Mouse (Mus musculus) megakaryocyte progenitor cell, adult 5-6 weeks (primary cell): Measurements from ENCODE around the gene Spty2d1. TPM values are rescaled to one million over a fixed set of nuclear protein-coding genes. Genes with fewer than 3 reads are reported as not detected.

Experiments used
- ATAC-seq: replicated peaks from 2 replicates; pipeline ENCODE4 v1.8.0; 2016; ENCODE audit warnings: mild to moderate bottlenecking, moderate TSS enrichment, inconsistent platforms; ENCODE audit not compliant: poor library complexity
- total RNA-seq, 2 experiments: library from RNA; stranded (forward) in 1 of 2; stranded (reverse) in 1 of 2; fragments of 157-497, 149-512 nt in 1 of 2; fragments of 200-1000 nt in 1 of 2; gene quantifications; 2 replicates each; pipeline versions ENCODE4 v1.2.3 to v1.2.4; 2015 to 2017

Spty2d1 gene
- total RNA-seq, 2 experiments from 2014 or later = 30.4 to 30.7 TPM

DNA sequence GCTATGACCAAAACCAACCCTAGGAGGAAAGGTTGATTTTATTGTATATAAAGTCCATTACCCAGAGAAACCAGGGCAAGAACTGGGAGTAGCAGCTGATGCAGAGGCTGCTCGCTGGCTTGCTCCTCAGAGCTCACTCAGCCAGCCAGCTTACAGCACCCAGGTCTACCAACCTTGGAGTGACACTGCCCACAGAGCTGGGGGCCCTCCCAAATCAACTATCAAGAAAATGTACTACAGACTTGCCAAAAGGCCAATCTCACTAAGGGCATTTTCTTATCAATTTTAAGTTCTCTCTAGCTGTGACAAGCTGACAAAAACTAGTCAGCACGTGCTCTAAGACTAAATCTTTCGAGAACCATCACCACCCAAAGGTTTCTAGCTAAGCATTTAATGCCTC is 12.7 kb downstream of the Spty2d1 start:
- ATAC-seq = no peak; the same call in 1 of the 2 replicates

DNA sequence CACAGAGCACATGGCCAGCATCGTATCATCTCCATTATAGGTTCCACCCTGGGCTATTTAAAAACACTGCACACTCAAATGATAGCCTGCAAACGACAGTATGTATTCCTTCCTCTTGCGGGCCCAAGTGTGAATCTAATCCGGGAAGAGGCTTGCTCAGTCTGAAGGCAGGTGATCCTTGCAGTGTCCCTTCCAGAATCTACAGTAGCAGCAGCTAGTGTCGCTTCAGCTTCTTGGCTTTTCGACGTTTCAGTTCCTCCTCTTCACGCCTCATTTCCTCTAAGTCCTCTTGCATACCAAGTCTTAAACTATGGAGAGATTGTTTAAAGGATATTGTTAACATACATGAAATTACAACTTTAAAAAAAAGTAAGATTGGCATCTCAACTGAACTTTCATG is 15.1 kb downstream of the Spty2d1 start:
- 0 out of 2 replicates have a peak, but pooled peaks have one; percentile 10 for ATAC-seq

DNA sequence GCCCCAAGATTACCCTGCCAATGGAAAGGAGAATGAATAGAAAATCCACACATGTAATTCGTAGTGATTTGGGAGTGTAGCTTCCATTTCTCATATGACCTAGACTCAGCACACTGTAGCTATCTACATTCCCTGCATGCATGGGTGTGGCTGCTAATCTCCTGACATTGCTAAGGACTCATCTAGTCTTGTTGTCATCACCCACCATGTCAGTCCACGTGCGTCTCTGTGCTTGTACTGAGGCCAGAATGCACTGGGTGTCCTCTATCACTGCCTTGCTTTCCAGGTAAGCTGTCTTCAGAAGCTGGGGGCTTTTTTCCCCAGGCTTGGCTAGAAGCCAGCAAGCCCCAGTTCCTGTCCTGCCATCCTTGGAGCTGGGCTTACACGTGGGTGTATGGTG is 18.8 kb downstream of the Spty2d1 start:
- peak; percentile 36; the same call in 1 of the 2 replicates for ATAC-seq

DNA sequence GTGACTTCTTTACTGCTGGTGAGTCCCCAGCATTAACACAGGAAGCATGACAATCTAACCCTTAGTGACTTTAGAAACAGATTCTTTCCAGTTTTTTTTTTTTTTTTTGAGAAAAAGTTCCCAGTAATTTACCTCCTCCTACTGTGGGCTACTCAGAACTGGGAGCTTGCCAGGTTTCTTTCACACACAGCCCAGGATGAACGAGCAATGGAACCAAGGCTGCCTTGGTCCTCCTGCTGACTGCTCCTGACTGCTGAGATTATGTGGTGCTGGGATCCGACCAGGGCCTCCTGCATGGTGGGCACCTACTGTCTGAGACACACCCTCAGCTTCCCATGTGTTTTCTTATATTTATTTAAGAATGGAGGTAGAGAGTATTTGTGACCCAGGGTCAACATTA is 21.1 kb downstream of the Spty2d1 start:
- ATAC-seq = no peak

DNA sequence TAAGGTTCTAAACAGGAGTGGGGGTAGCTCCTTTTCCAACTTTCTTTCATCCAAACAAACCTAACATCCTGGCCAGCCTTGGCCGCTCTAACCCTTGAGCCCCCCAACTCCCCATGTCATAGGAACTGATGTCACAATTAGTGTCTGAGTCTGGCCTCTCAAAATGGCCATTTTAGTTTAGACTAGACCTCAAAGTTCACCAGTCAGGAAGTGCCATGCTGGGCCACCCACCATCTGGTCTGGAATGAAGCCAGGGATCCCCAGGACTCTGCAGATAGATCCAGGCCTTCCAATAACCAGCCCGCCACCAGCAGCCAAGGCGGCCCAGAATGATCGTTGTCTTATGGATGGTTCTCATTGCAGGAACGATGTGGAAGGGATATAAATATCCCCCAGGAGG is 21.6 kb downstream of the Spty2d1 start:
- ATAC-seq = peak; percentile 40

DNA sequence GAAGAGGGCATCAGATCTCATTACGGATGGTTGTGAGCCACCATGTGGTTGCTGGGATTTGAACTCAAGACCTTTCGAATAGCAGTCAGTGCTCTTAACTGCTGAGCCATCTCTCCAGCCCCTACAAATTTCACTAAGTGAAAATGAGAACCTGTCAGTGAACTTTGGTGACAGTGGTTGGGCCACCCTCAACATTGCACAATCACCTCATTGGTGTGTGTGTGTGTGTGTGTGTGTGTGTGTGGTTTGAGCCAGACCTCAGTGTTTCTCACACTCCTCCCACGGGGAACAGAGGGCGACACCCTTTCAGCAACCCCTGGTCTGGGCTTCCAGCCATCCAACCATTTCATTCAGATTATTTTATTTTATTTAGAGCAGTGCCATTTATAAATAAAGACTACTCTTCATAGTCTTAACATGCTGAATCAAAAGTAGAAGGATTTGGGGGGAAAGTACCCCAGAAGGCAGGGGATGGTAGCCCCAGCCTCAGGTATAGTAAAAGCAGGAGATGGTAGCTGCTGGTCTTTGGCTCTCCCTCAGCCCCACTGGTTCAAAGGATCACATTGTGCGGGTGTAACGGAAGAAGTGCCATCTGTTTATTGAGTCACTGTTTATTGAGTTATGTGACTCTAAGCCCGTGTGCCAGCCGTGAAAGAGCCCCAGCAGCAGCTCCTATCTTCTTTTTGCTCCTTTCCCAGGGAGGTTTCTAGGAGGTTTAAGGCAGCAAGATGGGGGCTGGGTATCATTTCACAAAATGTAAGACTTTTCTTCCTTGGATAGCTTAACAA is 22.3 kb downstream of the Spty2d1 start:
- ATAC-seq = peak; percentile 94

DNA sequence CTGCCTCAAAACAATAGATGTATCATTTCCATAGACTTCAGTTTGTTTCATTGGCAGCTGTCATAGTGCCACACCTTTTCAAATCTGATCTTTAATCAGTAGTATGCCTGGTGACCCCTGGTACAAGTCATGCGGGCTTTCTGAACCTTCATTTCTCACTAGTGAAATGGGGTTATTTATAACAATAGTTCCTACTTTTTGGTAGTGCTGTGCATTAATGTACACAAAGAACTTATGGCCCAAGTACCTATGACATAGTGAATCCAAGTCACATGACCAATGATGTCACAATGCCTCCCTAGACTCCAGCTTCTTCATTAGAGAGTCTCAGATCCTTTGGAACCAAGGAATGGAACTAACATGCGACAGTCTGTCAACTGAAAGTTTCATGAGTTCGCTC is 24.9 kb downstream of the Spty2d1 start, which contains the start of gene Gm9999:
TSS of gene Gm9999 (plus strand) at position 301 of the 400 bp plus-strand sequence.
- no peak for ATAC-seq

DNA sequence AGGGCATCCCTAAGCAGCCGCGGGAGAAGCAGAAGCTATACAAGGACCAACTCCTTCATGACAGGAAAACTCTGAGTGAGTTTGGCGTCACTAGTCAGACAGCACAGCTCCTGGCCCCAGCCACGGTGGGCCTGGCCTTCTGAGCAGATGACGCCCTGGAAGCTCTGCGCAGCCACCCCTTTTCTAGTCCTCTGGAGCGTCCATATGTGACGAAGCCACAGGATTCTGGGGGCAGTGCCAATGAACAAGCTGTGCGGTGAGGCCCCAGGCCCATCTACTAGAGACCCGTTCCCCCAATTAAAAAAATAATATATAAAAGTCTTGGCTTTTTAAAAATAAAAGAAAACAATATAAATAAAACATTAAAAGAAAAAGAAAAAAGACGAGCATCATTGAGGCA is 32.8 kb downstream of the Spty2d1 start:
- ATAC-seq = no peak

DNA sequence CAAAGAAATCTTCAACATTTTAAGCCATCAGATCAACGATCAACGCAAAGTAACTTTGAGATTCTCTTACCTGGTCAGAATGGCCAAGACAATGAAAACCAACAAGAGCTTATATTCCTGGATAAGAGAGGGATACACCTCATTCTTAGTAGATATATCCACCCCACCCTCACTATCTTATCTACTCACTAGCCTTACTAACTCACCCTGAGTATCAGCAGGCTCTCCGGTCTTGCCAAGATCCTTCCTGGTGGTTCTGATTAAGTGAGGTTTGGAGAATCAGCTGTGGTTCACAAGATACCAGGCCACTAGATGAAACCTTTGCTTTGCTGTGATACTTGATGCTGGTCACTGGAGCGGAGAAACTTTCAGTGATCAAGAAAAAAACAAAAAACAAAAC is 33.6 kb downstream of the Spty2d1 start:
- ATAC-seq = 0 out of 2 replicates have a peak, but pooled peaks have one; percentile 17

DNA sequence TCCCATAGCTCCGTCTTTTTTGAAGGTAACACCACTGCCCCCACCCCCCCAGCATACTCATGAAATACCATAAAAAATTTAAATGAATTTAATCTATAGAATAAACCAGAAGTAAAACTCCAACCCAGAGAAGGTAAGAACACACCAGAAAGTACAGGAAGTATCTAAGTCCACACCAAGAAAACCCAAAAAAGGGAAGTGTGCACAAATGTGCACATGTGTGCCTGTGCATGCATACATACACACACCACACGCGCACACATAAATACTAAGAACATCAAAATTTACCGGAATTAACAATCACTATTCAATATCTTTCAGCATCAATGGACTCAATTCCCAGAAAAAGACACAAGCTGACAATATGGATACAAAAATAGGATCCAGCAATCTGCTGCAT is 38.3 kb downstream of the Spty2d1 start:
- peak; percentile 63 for ATAC-seq

DNA sequence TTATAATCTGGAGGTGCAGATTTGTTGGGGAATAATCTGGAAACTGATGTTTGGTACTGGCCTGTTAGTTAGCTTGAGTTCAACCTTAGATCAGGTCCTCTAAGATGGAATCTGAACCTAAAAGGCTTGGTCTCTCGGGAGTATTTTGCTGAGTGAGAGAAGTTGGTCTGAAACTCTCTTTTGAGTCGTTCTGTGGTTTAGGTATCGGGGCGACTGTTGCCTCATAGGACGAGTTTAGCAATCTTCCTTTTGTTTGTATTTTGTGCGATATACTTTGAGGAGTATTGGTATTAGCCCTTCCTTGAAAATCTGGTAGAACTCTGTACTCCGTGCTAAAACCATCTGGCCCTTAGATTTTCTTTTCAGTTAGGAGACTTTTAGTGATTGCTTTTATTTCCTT is 44.1 kb downstream of the Spty2d1 start:
- peak; percentile 49 for ATAC-seq

DNA sequence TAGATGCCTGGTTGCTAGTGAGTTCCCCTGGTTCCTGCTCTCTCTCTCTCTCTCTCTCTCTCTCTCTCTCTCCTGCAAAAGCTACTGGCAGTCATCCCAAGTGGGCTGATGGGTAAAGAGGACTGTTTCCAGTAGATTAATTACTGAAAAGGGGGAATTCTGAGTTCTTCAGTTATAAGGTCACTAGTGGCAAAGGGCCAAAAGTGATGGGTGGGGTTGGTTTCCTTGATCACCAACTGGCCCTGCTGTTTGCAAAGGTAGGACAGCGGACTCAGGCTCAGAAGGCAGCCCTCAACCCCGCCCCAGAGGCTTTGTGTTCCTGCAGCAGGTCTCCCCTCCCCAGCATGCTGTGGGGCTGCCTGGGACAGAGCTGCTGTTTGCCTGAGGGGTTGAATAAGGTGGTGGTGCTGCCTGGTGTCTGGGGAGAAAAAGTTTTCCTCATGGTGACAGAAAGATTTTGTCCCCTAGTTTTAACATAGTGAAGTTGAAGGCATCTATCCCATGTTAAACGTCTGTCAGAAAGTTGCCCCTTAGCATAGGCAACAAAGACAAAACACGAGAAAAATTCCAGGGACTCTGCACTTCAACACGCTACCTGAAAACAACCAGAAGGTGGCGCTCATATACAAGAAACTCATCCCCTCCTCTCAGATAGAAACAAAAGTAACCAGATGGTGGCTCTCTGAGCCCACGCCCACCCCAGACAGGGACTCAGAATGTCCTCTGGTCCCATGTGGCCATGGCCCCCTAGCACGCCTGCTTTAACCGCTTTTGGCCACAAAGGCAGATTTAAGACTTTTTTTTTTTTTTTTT is 45.2 kb downstream of the Spty2d1 start:
- peak; percentile 83 for ATAC-seq

DNA sequence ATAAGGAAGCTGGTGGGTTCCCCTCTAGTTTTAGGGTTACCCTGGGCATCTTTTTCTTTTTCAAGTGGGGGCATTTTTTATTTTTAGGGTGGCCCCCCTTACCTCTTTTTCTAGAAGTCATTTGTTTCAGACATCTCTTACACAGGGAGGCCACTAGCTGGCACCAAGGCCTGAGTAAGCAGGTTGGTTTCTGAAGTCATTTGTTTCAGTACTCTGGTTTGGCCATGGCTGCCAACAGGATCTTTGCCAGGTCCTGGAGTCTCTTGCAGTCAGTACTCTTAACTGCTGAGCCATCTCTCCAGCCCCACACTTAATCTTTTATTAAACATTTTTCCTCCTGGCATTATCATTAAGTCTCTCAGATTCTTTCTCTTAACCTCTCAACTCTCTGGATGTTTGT is 46.1 kb downstream of the Spty2d1 start:
- no peak for ATAC-seq

DNA sequence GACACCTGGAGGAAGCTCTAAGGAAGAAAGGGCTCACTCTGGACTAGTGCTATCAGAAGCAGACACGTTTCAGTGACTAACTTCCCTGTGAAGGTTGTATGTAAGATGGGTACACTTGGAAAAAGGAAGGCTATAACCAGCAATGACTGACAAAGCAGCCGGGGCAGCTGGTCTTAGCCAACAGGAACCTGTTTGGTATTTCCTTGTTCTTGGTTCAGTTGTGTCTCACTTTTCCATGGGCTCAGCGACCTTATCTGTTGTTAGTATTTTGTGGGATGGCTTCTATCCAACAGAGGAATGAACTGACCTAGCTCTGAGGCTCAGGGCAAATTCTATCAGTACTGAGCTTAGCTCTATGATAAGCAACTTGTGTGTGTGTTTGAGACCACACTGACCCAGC is 47.2 kb downstream of the Spty2d1 start:
- no peak for ATAC-seq

DNA sequence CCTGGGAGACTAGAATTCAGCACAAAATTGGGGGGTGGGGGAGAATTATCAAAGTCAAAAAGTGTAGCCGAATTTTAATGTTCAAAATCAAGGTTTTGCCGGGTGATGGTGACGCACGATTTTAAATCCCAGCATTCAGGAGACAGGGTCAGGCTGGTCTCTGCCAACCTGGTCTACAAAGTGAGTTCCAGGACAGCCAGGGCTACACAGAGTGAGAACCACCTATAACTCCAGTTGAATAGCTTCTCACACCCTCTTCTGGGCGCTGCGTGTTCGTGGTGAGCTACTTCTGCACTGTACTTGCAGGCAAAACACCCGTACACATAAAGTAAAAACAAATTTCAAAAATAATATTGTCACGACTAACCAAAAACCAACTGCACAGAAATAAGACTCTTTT is 49.4 kb downstream of the Spty2d1 start:
- ATAC-seq = no peak

DNA sequence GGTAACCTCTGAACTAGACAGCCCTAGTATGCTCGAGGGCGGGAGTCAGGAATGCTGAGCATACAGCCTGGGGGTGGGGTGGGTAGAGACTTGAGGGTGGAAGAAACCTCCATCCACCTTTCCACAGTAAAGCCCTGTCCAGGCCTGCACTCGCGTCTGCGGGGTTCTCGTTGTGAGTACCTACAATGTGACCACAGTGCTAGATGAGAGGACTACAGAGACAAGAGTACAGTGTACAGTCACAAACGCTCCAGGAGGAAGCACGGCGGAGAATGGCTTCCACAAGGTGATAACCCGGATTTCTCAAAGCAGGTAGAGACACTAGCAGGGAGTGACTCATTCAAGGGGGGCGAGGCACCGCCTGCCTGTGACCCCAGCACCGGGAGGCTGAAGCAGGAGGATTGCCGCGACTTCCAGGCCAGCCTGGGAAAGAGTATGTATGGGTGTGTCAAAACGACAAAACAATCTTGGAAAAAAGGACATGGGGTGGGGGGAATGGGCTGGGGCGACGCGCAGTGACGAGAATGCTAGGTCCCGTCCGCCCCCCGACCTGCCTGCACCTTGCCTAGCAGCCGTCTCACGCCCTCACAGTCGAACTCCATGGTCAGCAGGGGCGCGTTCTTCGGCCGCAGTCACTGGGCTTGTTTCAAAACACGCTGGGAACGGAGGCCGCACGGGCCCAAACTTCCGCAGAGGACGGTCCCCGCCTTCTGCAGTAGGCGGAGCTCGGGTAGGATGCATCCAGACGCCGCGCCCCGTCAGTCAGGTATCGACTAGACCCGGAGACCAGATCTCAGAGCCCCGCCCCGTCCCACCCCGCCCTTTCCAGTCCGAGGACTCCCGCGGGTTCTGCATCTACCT is 50.1 kb downstream of the Spty2d1 start, which contains the start of gene Uevld:
TSS of gene Uevld (minus strand) at position 697 of the 861 bp plus-strand sequence.
- ATAC-seq = peak; percentile 90

Other genes with a start within 250 kb of the Spty2d1 start
- 13.5 and 17.5 TPM in 2 replicates for gene Hps5, start 212.3 kb downstream of the Spty2d1 start, total RNA-seq (2015)
- gene Hps5, start 212.3 kb downstream of the Spty2d1 start, total RNA-seq (2017) = 25.5 and 29.0 TPM in 2 replicates
- gene Gtf2h1, start 212.3 kb downstream of the Spty2d1 start, total RNA-seq (2015) = 54.7 and 58.1 TPM in 2 replicates
- 82.4 and 105 TPM in 2 replicates for gene Gtf2h1, start 212.3 kb downstream of the Spty2d1 start, total RNA-seq (2017)
- gene Ldha, start 166.9 kb downstream of the Spty2d1 start, total RNA-seq (2015) = 597 and 639 TPM in 2 replicates
- gene Ldha, start 166.9 kb downstream of the Spty2d1 start, total RNA-seq (2017) = 442 and 446 TPM in 2 replicates
- gene Ldhc, start 147.2 kb downstream of the Spty2d1 start, total RNA-seq (2015) = 0.44 and 0.49 TPM in 2 replicates
- 1.3 TPM in 1 of 2 replicates, not detected in the other for gene Ldhc, start 147.2 kb downstream of the Spty2d1 start, total RNA-seq (2017)
- gene Tsg101, start 88.4 kb downstream of the Spty2d1 start, total RNA-seq (2015) = 97.5 and 107 TPM in 2 replicates
- 40.1 and 43.1 TPM in 2 replicates for gene Tsg101, start 88.4 kb downstream of the Spty2d1 start, total RNA-seq (2017)
- gene Uevld, start 49.9 kb downstream of the Spty2d1 start, total RNA-seq (2015) = 15.5 and 19.6 TPM in 2 replicates
- 11.1 and 11.9 TPM in 2 replicates for gene Uevld, start 49.9 kb downstream of the Spty2d1 start, total RNA-seq (2017)
- not detected in 2 replicates for gene Gm9999, start 24.8 kb downstream of the Spty2d1 start, total RNA-seq (2015)
- not detected in 2 replicates for gene Gm9999, start 24.8 kb downstream of the Spty2d1 start, total RNA-seq (2017)
- gene Tmem86a, start 42.2 kb upstream of the Spty2d1 start, total RNA-seq (2015) = 2.3 and 4.0 TPM in 2 replicates
- gene Tmem86a, start 42.2 kb upstream of the Spty2d1 start, total RNA-seq (2017) = 1.4 and 2.2 TPM in 2 replicates
- not detected in 2 replicates for gene Ptpn5, start 125.3 kb upstream of the Spty2d1 start, total RNA-seq (2015)
- not detected in 2 replicates for gene Ptpn5, start 125.3 kb upstream of the Spty2d1 start, total RNA-seq (2017)
- not detected in 2 replicates for gene Mrgpra6, start 196.5 kb upstream of the Spty2d1 start, total RNA-seq (2015)
- gene Mrgpra6, start 196.5 kb upstream of the Spty2d1 start, total RNA-seq (2017) = not detected in 2 replicates
- not detected in 2 replicates for gene Mrgpra9, start 244.4 kb upstream of the Spty2d1 start, total RNA-seq (2015)
- not detected in 2 replicates for gene Mrgpra9, start 244.4 kb upstream of the Spty2d1 start, total RNA-seq (2017)